Mouse (Mus musculus): ENCODE measurements at regions not wholly inside any gene's neighbourhood (a gene's known extent, or its start where the extent isn't known, plus 50 kb on each side); places are given as distances from the start of the nearest gene placed in this dataset.

- no peak for DNase-seq
- intact Hi-C loops (cut with DNase I), result no loop called here
These were observed 67.8 kb downstream of the Nkx6-1 start for GRCm38 (mm10) chr5:101596996-101597395.

GRCm38 (mm10) chr5:101591236-101591635, 73.6 kb downstream of the Nkx6-1 start:
- intact Hi-C loops (cut with DNase I), result no loop called here
- DNase-seq, result no peak

DNA sequence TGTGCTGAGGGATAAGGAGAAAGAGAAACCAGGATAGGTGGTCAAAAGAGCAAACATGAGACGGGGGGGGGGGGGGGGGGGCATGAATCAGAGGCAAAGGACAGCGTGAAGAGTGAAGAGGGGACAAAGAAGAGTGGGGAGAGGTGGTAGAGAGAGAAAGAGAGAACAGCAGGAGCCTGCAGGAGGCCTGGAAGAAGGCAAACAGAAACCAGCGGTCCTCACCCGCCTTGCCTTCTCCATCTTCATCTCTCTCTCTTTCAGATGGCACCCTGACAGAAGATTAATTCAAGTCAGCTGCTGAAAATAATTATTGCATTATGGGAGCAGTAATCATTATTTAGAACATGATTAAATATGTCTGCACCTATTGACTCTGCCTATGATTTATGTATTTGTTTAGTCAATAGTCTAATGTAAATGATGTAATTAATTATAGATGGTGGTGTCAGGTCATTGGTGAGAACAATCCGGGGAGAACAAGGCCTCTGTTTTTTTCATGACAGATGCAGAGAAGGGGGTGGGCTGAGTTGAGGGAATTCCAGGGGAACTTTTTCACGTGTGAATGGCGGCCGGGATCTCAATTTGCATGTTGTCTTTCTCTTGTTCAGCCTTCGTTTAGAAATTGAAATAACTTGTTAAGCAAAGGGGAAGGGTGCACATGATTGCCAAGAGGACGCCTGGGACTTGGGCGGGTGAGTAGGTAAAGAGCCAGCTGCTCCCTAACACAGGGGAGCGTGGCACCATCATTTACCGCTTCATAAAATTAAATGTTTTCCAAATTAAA, 74.3 kb downstream of the Nkx6-1 start:
- no peak for DNase-seq
- intact Hi-C loops (cut with DNase I), result no loop called here

- no peak for DNase-seq
- intact Hi-C loops (cut with DNase I), result no loop called here
These were observed 91.8 kb downstream of the Nkx6-1 start for GRCm38 (mm10) chr5:101572966-101573365.

DNA sequence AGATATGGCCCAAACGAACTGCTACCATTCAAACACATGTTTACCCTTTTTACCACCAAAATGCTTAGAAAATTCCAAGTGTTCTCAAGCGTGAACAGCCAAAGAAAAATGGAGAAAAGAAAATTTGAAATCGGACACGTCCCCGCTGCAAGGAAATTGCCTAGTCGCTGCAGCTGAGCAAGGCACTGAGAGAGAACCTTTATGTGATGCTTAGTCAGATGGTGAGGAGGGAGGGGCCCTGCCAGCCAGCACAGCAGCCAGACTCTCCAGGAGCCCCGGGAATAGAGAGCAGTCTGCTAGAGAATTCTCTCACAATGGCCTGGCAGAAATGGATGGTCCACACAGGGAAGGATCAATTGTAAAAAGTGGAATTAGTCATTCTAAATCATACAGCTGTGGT, 99.0 kb downstream of the Nkx6-1 start:
- no peak for DNase-seq
- intact Hi-C loops (cut with DNase I), result no loop called here

GRCm38 (mm10) chr5:101560366-101560765, 104.4 kb downstream of the Nkx6-1 start:
- intact Hi-C loops (cut with DNase I), result no loop called here
- DNase-seq, result no peak

DNA sequence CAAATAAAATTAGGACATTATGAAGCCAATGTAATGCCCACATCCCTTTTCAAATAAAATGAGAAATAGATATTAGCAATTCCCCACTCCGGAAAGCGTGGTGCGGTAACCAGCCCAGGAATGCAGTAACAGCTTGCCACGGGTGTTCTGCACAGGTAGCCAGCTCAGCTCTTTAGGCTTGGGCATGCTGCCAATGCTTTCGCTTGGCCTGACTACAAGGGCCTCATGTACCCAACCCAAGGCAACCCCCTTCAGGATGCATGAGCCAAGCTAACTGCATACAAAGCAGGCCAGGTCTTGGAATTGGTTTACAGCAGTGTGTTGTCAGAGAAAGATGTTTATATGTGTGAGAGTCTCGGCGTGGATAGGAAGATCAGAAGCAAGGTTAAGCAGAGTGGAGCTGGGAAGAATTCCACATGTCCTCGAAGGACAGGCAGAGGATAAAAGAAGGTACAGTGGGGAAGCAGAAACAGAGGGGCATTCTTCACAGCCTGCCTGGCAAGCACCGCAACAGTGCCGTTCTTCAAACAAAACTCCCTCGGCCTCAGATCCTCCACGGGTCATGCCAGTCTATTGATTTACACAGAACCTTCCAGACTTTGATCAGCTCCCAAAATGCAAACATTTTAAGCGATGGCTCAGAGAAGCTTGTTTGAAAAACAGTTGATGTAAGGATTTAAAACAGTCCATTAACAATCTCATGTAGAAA, 106.4 kb downstream of the Nkx6-1 start:
- peak; percentile 74 for DNase-seq
- intact Hi-C loops (cut with DNase I), result no loop called here

GRCm38 (mm10) chr5:101557156-101557555, 107.6 kb downstream of the Nkx6-1 start:
- no peak for DNase-seq
- intact Hi-C loops (cut with DNase I), result no loop called here

DNA sequence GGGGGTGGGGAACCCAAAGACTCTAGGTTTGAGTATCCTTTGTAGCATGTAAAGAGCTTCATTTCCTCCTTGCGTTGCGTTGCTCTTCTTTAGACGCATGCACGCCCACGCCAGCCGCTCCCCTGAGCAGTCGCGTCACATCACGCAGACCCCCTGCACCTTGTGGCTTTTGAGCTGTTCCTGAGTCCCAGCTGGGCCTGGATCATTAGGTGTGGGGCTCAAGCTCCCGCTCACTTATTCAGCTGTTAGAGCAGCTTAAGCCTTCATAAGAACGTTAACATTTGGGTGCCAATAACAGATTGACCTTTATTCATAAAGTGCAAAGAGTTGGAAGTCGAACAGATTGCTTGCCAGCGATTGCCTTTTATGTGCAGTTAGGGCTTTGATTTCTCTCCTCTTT, 121.5 kb downstream of the Nkx6-1 start:
- intact Hi-C loops (cut with DNase I), result no loop called here

GRCm38 (mm10) chr5:101539818-101540217, 125.0 kb downstream of the Nkx6-1 start:
- no peak for DNase-seq
- intact Hi-C loops (cut with DNase I), result no loop called here

More for the DNA sequence above, 121.5 kb downstream of the Nkx6-1 start:
- no peak for DNase-seq

DNA sequence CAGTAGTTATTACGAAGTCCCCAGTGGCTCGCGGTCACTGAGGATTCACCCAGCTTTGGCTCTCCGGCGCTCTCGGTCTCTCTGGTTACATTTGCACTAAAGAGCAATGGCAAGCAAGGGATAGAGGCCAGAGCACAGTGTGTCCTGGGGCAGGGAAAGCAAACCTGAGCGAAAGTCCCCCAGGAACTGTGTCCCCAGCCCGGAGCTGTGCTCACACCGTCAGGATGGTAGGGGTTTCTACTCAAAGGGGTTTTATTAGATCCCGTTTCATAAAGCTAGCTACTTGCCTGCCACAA, 125.6 kb downstream of the Nkx6-1 start:
- intact Hi-C loops (cut with DNase I), result no loop called here
- DNase-seq, result no peak

- intact Hi-C loops (cut with DNase I), result no loop called here
- no peak for DNase-seq
These were observed 126.2 kb downstream of the Nkx6-1 start for GRCm38 (mm10) chr5:101538410-101539253.

GRCm38 (mm10) chr5:101537518-101538380, 127.0 kb downstream of the Nkx6-1 start:
- intact Hi-C loops (cut with DNase I), result no loop called here
- no peak for DNase-seq

DNA sequence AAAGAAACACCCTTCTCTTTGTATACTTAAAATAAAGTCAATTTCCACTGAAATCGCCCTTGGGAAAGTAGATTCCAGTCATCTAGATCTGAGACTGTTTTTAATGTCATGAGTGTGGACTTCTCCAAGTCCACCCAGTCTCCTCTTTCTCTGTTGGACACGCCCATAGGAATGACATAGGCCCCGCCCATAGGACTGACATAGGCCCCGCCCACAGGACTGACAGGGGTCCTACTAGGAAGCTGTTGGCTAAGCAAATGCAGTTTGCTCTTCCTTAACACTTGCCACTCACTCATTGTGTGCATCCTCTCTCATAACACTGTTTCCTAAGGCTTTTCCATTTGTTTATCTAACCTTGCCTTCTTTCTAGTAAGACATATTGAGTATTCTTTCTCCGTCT, 129.3 kb downstream of the Nkx6-1 start:
- DNase-seq, result no peak
- intact Hi-C loops (cut with DNase I), result no loop called here

- intact Hi-C loops (cut with DNase I), result no loop called here
- DNase-seq, result no peak
These were observed 139.4 kb downstream of the Nkx6-1 start for GRCm38 (mm10) chr5:101525346-101525745.

- DNase-seq, result peak; percentile 6
- intact Hi-C loops (cut with DNase I), result no loop called here
These were observed 140.1 kb downstream of the Nkx6-1 start for GRCm38 (mm10) chr5:101524670-101525069.

- peak; percentile 27 for DNase-seq
These were observed 140.9 kb downstream of the Nkx6-1 start for GRCm38 (mm10) chr5:101523902-101524301.

DNA sequence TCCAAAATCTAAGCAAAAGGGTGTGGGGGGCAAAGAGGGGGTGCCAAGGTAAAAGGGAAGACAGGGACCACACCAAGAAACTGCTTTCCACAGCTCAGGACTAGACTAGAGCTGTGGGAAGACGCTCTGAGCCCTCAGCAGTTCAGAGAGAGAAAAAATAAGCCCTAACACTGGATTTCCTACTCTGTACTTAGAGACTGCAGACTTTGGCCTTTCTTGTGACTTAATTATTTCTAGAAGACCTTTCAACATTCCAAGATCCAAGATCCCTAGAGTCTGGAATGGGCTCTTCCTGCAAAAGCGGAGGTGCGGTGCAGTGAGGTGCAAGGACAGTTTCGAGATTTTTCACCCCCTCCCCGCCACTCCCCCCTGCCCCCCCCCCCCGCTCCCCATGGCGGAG, 141.3 kb downstream of the Nkx6-1 start:
- DNase-seq, result no peak
- intact Hi-C loops (cut with DNase I), result no loop called here

More at GRCm38 (mm10) chr5:101523902-101524301, 140.9 kb downstream of the Nkx6-1 start:
- intact Hi-C loops (cut with DNase I), result no loop called here

DNA sequence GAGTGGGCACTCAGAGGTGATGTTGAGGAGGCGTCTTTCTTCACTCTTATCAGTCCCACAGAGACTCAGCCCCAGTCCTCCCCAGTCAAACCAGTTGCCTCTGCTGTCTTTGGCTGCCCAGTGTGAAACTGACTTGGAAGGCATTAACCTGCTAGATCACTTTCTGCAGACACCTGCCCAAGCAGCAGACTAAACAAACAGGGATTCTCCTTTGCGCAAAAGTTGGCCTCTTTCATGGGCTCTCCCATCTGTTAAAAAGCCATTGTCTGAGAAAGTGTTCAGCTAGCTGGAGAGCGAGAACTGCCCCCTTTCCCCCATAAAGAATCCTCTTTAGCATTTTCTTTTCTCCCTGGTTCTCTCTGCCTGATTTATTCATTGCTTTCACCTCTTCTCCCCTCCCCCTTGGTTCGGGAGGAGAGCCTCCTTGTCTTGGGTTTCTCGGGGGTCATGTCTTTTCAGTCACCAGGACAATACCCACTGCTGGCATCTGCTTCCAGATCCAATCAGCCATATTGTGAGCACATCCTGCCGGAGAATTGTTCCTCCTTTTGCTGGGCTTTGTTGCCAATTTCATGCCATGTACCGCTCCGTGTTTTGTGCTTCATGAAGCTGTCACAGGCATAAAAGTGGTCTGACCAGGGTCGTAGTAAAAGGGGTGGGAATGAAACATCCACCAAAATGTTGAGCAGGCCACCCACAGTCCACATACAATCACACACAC, 143.7 kb downstream of the Nkx6-1 start:
- no peak for DNase-seq
- intact Hi-C loops (cut with DNase I), result no loop called here
